Comparison of ENCODE assay signal across 16 mouse cellular contexts in genomic region chr6:86876451-86876850, GRCm38 (mm10).
"Had no signal": no experiment of that assay in that cellular context is flagged by ENCODE, and none has a peak within 500 bp of the region (broad histone marks: within the 10 kb centered on the region; RNA-seq: fewer than 3 reads in every experiment).

No protein-coding gene starts in this region.

- H3K36me3 ChIP-seq: midbrain, embryonic 12.5 days; neural tube, embryonic 13.5 days; neural tube, embryonic 15.5 days had no signal

- H3K4me1 ChIP-seq: midbrain, embryonic 10.5 days had no signal

- H3K4me3 ChIP-seq: midbrain, embryonic 10.5 days; midbrain, embryonic 12.5 days; myocyte; neural tube, embryonic 13.5 days; neural tube, embryonic 15.5 days had no signal

- H3K27ac ChIP-seq: liver, embryonic 14.5 days; midbrain, embryonic 10.5 days; midbrain, embryonic 12.5 days; neural tube, embryonic 13.5 days; neural tube, embryonic 15.5 days had no signal

- H3K9me3 ChIP-seq: midbrain, embryonic 10.5 days; midbrain, embryonic 12.5 days; neural tube, embryonic 13.5 days; neural tube, embryonic 15.5 days had no signal

- H3K27me3 ChIP-seq: midbrain, embryonic 12.5 days; neural tube, embryonic 13.5 days; neural tube, embryonic 15.5 days had no signal

- DNase-seq: lung, adult 18-20 months; lung, embryonic 14.5 days; lung, postnatal 10 days; lung, postnatal 4 days; midbrain, embryonic 14.5 days; retina, postnatal 1 day; right cerebral cortex, adult 18-20 months; right cerebral cortex, postnatal 25 days; right cerebral cortex, postnatal 4 days; spleen, adult 18-20 months had no signal
